Mouse (Mus musculus) MEL-GATA-1-ER (cell line): ENCODE results near the gene Capzb.

ENCODE experiments used
- DNase-seq: peaks from one replicate; pipeline ENCODE4 v3.0.0-alpha.2; 2012; ENCODE audit warnings: low read depth; ENCODE audit errors: extremely low read depth

The Capzb gene

GRCm38 (mm10) chr4:139179731-139180625 is 12.7 kb upstream of the Capzb start:
- peak; percentile 66 for DNase-seq

DNA sequence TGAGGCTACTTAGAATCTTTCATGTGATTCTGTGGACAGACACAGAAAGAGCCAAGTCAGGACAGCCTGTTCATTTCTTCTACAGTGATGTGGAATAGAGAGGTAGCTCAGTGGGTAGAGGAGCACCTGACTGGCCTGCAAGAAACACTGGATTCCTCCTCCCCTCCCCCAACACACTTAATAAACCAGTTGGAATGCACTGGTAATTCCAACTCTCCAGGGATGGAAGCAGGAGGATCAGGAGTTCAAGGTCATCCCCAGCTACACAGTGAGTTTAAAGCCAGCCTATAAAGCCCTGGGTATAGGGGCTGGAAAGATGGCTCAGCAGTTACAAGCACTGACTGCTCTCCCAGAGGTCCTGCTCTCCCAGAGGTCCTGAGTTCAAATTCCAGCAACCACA is 10.2 kb upstream of the Capzb start:
- DNase-seq = no peak

DNA sequence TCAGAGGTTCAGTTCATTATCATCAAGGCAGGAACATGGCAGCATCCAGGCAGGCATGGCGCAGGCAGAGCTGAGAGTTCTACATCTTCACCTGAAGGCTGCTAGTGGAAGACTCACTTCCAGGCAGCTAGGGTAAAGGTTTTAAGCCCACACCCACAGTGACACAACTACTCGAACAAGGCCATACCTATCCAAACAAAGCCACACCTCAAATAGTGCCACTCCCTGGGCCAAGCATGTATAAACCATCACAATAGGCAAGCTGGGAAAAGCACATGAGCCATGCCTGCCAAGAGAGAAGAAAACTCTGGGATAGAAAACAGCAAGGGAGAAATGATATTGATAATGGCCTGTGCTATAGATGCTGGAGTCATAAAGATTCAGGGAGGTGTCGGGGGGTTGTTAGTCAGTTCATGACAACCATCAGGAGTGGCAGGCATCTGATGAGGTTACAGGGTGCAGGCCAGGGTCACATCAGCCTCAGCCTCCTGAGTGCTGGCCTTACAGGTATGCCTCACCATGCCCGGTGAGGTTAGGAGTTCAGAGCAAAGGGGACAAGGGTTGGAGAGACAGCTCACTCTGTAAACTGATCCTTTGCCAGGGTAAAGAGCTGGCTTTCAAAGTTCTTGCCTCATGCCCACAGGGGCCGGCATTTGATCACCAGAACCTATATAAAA is 6.8 kb upstream of the Capzb start:
- no peak for DNase-seq

DNA sequence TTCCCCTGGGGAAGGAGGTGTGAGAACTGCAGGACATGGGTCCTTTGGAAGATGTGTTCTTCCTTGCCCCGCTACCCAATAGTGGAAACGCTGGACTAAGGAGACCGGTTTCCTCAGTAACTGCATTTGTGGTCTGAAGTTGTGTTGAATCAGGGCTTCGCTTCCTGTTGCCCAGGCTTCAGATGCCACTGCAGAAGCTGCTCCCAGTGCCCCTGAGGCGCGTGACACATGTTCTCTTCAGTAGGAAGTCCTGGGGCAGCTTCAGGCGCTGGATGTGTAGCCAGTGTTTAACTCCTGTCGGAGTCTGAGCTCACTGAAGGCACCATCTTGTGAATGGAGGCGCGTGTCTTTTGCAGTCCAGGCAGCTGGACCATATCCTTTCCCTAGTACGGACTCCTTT is 4.8 kb upstream of the Capzb start:
- DNase-seq = no peak

DNA sequence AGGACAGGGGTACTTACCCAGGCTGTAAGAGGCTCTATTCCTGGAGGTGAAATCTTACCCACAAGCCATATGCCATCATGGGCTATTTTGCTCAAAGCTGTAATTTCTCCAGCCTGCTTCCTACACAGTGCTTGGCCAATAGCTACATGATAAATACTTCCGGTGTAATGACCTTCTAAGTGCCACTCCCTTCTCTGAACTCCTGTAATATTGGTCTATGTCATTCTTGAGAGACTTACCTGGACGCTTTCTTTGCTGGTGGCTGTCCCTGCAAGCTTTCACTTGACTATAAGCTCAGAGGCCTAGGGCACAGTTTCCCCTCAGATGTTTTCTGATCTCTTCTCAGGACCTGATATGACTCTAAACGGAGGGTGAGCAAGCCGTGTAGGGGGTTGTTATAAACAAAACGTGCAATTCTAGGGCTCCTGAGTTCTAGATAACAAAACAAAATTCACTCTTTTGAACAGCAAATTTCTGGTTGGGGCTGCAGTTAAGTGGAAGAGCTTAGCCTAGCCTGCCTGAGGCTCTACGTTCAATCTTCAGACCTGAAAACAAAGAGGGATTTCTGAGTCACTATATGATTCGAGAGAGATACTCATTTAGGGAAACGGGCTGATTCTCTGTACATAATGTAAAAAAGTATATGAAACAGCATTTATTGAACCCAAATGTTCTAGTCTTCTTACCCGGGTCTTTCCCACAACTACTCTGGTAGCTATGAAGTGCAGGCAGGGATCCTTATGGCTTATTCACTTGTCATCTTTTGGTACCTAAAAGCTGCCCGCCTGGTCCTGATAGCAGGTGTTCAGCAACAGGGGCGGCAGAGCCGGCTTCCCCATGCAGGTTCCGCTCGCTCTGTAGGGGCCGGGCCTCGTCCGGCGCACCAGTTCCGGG is 847 bp upstream of the Capzb start:
- no peak for DNase-seq

DNA sequence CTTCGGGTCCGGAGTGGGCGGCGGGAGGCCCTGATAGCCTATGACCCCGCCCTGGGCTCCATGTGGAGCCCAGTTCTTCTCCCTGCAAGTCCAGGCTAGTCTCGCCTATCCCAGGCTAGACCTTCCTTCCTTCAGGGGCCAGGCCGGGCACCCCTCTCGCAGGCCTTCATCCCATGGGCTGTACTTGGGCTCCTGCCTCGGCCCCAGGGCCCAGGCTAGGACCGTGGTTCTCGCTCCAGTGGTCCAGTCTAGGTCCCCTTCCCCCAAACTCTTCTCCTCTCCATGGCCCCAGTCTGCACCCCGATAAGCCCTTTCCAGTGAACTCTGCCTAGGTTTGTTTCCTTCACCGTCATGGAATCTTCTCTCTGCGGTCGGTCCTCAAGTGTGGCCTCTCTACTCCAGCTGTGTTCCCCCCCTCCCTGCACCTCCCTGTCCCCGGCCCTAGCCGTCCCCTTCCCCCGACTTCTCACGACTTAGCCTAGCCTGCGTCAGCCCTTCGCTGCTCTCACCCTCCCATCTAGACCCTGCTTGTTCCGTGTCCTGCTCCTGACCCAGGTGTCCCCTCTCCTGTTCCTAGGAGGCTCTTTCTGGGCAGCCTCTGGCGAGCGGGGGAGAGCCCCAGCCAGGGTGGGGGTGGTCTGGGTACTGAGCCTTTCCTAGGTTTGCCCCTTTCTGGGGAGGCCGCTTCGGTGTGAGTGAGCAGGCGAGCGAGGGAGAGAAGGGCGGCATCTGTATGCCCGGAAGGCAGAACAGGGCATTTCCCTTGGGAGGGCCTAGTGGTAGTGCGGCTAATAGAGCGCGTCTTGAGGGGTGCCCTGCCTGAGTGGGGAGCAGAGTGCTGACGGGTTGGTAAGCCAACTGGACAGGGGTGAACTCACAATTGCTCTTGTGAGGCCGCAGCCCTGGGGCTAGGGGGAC is 736 bp downstream of the Capzb start:
- DNase-seq = no peak

DNA sequence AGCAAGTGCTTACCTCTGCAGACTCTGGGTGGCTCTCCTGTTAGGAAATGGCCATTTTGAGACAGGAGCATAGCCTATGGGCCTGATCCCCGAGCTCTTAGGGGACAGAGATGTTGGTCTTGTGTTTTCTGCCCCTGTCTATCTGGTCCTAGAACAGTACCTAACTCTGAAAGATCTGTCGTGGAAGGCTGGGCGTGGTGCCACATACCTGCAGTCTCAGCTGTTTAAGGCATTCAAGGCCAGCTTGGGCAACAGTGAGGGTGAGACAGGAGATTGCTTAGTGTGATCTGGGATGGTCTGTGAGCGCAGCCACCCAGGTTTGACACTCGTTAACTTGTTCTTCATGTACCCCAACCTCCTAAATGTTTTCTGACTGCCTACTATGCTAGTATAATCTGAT is 2.4 kb downstream of the Capzb start:
- no peak for DNase-seq

- DNase-seq = peak; percentile 51
These were observed 3.8 kb downstream of the Capzb start for GRCm38 (mm10) chr4:139196464-139196863.

DNA sequence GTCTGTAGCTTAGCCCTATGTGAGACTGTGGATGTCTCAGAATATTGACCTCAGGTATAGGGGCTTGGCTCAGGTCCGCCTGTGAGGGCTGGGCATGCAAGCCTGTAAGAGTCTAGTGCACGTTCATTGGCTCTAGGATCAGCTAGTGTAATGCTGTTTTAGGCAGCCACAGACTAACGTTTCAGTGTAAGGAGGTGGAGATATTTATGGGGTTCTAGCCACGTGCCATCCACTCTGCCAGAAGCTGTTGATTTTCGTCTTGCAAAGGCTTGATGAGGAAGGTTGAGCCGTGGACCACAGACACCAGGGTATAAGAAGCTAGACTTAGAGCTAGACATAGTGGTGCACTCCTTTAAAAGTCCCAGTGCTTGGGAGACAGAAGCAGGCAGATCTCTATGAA is 4.2 kb downstream of the Capzb start:
- DNase-seq = no peak

GRCm38 (mm10) chr4:139197453-139197852 is 4.8 kb downstream of the Capzb start:
- DNase-seq = no peak

DNA sequence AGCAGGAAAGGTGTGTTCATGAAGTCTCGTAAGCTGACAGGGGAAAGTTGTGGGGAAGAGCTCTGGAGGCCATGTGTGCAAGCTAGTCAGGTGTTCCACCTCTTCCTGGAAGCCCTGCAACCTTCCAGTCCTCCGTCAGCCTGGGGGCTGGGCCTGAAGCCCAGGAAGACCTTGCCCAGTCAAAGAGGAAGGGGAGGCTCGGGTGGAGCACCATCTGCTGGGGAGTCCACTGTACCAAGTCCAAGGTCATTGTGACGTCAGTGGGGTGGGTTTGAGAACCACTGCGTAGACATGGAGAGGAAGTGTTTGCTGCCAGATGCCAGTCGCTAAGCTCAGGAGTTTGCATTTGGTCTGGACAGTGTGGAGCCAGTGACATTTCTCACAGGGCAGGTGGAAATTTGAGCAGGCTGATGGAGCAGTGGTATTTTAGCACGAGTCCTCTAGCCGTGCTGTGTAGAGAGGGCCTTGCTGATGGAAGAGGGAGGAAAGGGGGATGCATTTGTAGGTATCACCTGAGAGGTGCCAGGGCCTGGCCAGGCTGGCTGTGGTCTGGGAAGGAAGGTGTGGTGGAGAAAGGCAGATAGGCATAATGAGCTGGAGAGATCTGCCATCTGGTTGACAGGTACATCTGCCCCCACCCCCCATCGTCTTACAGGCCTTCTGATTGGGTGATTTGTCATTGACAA is 5.4 kb downstream of the Capzb start:
- no peak for DNase-seq

DNA sequence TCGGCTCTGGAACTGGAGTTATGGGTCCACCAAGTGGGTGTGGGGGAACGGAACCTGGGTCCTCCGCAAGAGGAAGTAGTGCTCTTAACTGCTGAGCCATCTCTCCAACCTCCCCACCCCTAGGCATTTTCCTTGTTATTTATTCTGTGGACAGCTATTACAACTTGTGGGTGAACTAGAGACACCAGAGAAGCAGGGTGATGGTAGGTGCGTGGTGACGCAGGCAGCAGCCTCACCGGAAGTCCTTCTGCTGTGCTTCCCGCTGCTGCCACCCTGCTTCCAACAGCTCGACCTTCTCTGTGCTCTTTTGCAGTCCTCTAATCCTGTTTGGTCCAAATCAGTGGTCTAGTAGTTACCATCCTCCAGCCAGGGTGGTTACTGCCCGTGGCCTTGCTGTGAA is 6.4 kb downstream of the Capzb start:
- peak; percentile 66 for DNase-seq

- DNase-seq = peak; percentile 89
These were observed 7.1 kb downstream of the Capzb start for GRCm38 (mm10) chr4:139199703-139200340.

- DNase-seq = no peak
These were observed 8.2 kb downstream of the Capzb start for GRCm38 (mm10) chr4:139200946-139201345.

GRCm38 (mm10) chr4:139202556-139202955 is 9.9 kb downstream of the Capzb start:
- DNase-seq = no peak

- DNase-seq = no peak
These were observed 10.7 kb downstream of the Capzb start for GRCm38 (mm10) chr4:139203381-139203780.

DNA sequence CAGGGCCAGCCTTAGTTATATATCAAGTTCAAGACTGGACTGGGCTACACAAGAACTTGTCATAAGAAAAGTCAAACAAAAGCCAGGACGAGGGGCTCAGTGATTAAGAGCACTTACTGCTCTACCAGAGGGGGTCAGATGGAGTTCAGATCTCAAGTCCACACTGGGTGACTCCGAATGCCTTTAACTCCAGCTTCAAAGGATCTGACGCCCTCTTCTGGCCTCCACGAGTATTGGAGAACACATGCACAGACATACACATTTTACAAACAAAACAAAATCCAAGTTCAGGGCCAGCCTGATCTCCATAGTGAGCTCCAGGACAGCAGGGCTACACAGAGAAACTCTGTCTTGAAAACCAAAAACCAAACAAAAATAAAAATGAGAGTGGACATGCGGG is 13.1 kb downstream of the Capzb start:
- no peak for DNase-seq

DNA sequence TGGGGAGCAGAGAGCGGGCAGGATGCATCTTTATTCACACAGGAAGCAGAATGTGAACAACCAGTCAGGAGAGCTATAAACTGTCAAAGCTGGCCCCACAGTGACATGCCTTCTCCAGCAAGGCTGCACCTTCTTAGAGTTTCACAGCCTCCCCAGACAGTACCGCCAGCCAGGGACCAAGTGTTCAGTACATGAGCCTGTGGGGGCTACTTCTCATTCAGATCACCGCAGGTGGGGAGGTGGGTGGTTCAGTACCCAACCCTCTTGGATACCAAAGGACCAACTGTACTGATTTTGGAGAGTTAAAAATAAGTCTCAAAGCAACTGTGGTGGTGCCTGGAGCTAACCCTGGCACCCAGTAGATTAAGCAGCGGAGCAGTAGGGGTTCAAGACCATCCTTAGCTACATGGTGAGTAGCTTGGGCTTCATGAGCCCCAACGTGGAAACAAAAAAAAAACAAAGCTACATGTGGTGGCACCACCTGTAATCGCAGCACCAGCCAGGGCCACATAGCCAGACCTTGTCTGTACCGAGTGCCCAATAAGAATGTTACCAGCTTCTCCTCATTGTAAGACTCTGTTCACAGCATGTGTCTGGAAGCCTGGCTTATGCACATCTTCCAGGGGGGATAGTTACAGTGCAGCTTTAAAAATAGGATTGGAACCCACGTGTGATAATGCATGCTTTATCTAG is 13.8 kb downstream of the Capzb start:
- DNase-seq = no peak
